Mouse (Mus musculus) embryonic facial prominence, embryonic 14.5 days (tissue): ENCODE measurements around the gene Clint1. TPM values are rescaled to one million over a fixed set of nuclear protein-coding genes. Genes with fewer than 3 reads are reported as not detected.

Experiments
- ATAC-seq: fragments of 200-750 bp; cut with Nextera tagmentation; 2 replicates; pipeline ENCODE4 v1.8.0; 2017; ENCODE audit warnings: low read depth, moderate number of reproducible peaks, moderate TSS enrichment
- DNase-seq: peaks from one replicate; pipeline ENCODE4 v3.0.0-alpha.2; 2015; ENCODE audit warnings: low spot score
- H3K27ac ChIP-seq: fragments of 300-500 bp; sonication (generic); replicated peaks from 2 replicates; pipeline ENCODE4 v1.5.1; 2014; ENCODE audit warnings: low read depth, mild to moderate bottlenecking, low read length, moderate library complexity
- H3K27me3 ChIP-seq: fragments of 300-500 bp; sonication (generic); replicated peaks from 2 replicates; pipeline ENCODE4 v1.6.1; 2014; ENCODE audit warnings: low read length; ENCODE audit not compliant: control insufficient read depth, insufficient read depth
- H3K36me3 ChIP-seq: fragments of 300-500 bp; sonication (generic); 2 replicates; pipeline ENCODE4 v1.6.1; 2014; ENCODE audit warnings: low read length, mixed read lengths; ENCODE audit not compliant: control insufficient read depth, insufficient read depth
- H3K4me1 ChIP-seq: fragments of 300-500 bp; sonication (generic); 2 replicates; pipeline ENCODE4 v1.6.1; 2014; ENCODE audit warnings: antibody characterized with exemption, low read length; ENCODE audit not compliant: control insufficient read depth, insufficient read depth
- H3K4me2 ChIP-seq: fragments of 300-500 bp; sonication (generic); 2 replicates; pipeline ENCODE4 v1.6.1; 2014; ENCODE audit warnings: low read depth, mild to moderate bottlenecking, low read length, moderate library complexity, mixed read lengths
- H3K4me3 ChIP-seq: fragments of 300-500 bp; sonication (generic); 2 replicates; pipeline ENCODE4 v1.5.1; 2014; ENCODE audit warnings: low read depth, mild to moderate bottlenecking, low read length
- H3K9ac ChIP-seq: fragments of 300-500 bp; sonication (generic); 2 replicates; pipeline ENCODE4 v1.6.1; 2014; ENCODE audit warnings: low read depth, mild to moderate bottlenecking, low read length, moderate library complexity, mixed read lengths
- H3K9me3 ChIP-seq: fragments of 300-500 bp; sonication (generic); 2 replicates; pipeline ENCODE4 v1.6.1; 2016; ENCODE audit warnings: low read length; ENCODE audit not compliant: control insufficient read depth
- whole genome bisulfite sequencing: fragments of 180-500 bp; shearing (Covaris S2); extraction: QIAGEN DNeasy Blood & Tissue Kit; methylation state at CpG from one replicate; pipeline ENCODE4 v1.1.7; 2014; 5-methylcytosine and 5-hydroxymethylcytosine counted together
- polyA plus RNA-seq: library from polyadenylated mRNA; unstranded; fragments of >200 nt; fragmentation: Nextera tagmentation; extraction: Ambion mirVana; gene quantifications from 2 replicates; pipeline ENCODE4 v1.2.1, GENCODE M21; 2014

The Clint1 gene
- polyA plus RNA-seq, 1 experiment from 2014 or later = 79.1 TPM

DNA sequence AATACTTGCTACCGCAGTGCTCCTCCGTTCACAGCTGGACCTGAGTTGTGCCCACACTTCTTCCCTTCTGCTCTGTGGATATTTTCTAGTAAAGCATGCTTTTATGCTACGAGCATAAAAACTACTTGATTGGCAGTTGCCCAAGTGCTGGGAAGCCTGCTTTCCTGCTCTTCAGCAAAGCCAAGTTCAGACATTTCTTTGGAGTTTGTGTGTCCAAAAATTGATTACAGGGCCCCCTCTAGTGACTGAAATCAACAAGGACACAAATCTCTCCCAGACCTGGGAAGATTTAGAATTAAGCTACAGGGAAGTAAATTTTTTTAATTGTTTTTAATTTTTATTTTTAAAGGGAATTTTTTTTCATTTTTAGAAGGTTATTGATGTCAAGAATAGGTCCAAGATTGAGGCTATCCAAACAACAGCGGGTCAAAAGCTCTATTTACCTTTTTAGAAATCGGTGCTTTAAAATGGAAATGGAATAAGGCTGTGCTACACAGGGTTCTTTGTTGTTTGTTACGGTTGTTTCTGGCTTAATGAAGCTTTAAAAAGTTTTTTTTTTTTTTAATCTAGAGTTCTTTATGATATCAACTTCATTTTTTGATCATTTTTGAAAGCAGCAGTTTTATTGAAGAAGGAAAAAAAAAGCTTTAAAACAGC lies 29.3 kb downstream of the Clint1 start:
- H3K27me3 ChIP-seq = no peaks in the 10 kb centered on the region
- ATAC-seq (no peak), DNase-seq (peak; percentile 93)

DNA sequence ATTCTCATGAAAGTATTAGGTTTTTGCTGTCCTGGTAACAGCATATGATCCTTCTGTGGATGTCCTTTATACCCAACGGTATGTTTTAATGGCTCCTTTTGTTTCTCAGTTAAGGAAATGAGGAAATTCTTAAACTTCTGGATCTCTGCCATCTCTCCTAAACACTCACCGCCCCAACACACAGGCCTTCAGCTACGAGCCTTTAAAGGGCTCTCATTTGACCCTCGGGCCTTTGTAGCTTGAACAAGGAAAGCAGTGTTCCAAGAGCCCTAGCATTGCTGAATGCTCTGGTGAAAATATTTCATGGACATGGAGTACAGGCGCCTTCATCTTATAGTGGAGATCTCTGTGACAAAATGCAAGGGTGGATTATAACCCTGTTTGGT lies 29.8 kb downstream of the Clint1 start:
- ATAC-seq (0 out of 2 replicates have a peak, but pooled peaks have one; percentile 41), DNase-seq (peak; percentile 86)
- no peak overlapping the region for H3K4me3 ChIP-seq
- peaks cover 18% of the 10 kb centered on the region for H3K4me1 ChIP-seq
- no peaks in the 10 kb centered on the region for H3K27me3 ChIP-seq
- H3K4me2 ChIP-seq = no peak overlapping the region
- 26% methylated on average over 5 of the region's 5 CpGs for WGBS
- H3K9me3 ChIP-seq = no peaks in the 10 kb centered on the region
- peak overlapping the region; percentile 61 for H3K27ac ChIP-seq
- peaks cover 19% of the 10 kb centered on the region for H3K36me3 ChIP-seq
- no peak overlapping the region for H3K9ac ChIP-seq

More for the DNA sequence above, 29.3 kb downstream of the Clint1 start:
- Histone ChIP-seq H3K27ac (peak overlapping the region; percentile 61), H3K4me1 (peaks cover 18% of the 10 kb centered on the region), H3K9me3 (no peaks in the 10 kb centered on the region), H3K9ac (no peak overlapping the region), H3K36me3 (peaks cover 18% of the 10 kb centered on the region), H3K4me3 (no peak overlapping the region), H3K4me2 (no peak overlapping the region; the same call in 1 of the 2 replicates)
- WGBS = 33% methylated on average over 6 of the region's 6 CpGs

DNA sequence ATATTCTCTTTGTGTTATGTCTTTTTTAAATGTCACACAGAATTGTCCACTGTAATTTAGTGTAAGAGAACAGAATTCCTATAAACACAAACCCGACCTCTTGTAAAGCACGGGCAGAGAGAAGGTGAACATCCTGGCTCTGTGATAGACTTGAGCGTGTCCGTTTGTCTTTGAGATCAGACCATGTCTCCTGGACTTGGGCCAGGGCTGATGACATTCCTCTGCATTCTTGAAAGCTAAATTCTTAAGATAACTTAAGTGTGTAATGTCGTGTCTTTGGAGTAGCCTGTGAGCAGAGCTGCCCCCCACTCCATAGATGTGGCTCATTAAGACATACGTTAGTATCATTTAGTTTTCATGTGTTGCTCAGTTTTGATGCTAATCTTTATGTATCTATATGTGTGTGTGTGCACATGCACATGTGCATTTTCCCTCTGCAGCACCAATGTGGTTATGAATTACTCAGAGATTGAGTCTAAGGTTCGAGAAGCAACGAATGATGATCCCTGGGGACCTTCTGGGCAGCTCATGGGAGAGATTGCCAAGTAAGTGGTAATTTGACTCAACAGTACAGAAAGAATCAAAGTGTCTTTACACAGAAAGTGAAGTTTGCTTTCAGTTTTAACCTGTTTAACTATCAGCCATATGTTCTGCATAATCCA lies 31.6 kb downstream of the Clint1 start:
- Histone ChIP-seq H3K9me3 (no peaks in the 10 kb centered on the region), H3K4me1 (peaks cover 14% of the 10 kb centered on the region), H3K27me3 (no peaks in the 10 kb centered on the region), H3K27ac (no peak overlapping the region; the same call in 1 of the 2 replicates), H3K4me2 (no peak overlapping the region), H3K9ac (no peak overlapping the region), H3K36me3 (peaks cover 36% of the 10 kb centered on the region), H3K4me3 (no peak overlapping the region)
- peak; percentile 34 for DNase-seq
- ATAC-seq = no peak
- 40% methylated on average over 8 of the region's 8 CpGs for WGBS

DNA sequence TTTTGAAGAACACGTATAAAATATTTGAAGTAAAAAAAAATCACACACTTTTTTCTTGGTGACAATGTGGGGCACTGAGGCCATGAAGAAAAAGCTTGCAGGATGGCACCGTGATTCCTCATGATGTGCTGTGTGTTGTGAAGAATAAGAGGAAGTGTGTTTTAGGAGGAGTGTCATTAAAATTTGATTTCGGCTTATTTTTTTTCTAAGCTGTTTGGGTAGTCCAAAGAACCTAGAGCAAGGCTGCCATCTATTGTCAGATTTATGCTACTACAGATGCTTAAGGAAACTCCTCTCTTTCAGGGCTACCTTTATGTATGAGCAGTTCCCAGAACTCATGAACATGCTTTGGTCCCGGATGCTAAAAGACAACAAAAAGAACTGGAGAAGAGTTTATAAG lies 32.2 kb downstream of the Clint1 start:
- H3K4me1 ChIP-seq = peaks cover 14% of the 10 kb centered on the region
- H3K36me3 ChIP-seq = peaks cover 42% of the 10 kb centered on the region
- ATAC-seq = no peak
- DNase-seq = peak; percentile 67
- H3K27me3 ChIP-seq = no peaks in the 10 kb centered on the region
- H3K9me3 ChIP-seq = no peaks in the 10 kb centered on the region
- WGBS = 45% methylated on average over 4 of the region's 4 CpGs
- H3K9ac ChIP-seq = no peak overlapping the region
- no peak overlapping the region for H3K27ac ChIP-seq
- H3K4me2 ChIP-seq = no peak overlapping the region
- no peak overlapping the region for H3K4me3 ChIP-seq

DNA sequence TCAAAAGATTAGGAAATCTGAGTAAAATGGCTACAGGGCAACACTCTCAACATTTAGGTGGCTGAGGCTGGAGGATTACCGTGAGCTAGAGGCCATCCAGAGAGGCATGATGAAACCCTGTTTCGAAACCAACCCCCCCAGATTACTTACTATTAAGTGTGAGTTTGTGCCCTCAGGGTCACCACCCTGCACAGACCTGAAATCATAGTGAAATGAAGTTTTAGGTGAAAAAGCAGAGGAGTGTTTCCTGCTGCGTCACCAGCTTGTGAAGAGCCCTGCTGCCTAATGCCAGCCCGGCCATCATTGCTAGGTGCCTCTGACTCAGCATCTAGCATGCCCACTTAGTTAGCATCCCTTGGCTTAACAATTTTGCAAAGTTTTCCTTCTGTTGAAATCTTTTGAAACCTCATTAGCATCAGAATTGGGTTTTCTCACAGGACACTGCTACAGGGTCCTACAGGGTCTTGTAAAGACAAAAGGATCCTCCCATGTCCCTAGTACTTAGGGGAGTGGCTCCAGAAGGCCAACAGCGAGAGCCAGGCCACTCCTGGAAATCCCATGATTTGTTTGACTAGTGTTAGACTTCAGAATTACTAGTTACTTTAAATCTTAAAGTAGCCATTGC lies 33.9 kb downstream of the Clint1 start:
- peaks cover 59% of the 10 kb centered on the region for H3K36me3 ChIP-seq
- H3K4me1 ChIP-seq = peaks cover 10% of the 10 kb centered on the region
- WGBS = 81% methylated on average over 5 of the region's 5 CpGs
- H3K27ac ChIP-seq = no peak overlapping the region
- no peak for ATAC-seq
- no peaks in the 10 kb centered on the region for H3K27me3 ChIP-seq
- no peak for DNase-seq
- no peak overlapping the region for H3K4me3 ChIP-seq
- no peak overlapping the region for H3K9ac ChIP-seq
- H3K4me2 ChIP-seq = no peak overlapping the region
- no peaks in the 10 kb centered on the region for H3K9me3 ChIP-seq

DNA sequence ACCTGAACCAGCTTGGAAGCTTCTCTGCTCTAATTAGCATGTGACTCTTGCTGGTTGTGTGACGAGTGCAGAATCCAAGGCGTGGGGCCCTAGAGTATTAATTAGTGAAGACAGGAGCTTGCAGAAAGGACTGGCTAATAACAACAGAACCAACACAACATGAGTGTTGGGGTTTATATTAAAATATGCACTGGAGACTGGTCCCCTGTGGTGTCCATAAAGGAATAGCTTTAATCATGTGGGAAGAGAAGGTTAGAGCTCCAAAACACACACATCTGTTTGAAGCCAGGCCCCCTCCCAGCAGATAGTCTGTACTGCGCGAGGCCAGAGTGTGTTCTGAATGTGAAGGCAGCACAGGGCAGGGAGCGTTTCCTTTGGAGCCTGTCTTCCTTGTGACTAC lies 34.7 kb downstream of the Clint1 start:
- H3K9me3 ChIP-seq = no peaks in the 10 kb centered on the region
- peak; percentile 73 for ATAC-seq
- H3K27me3 ChIP-seq = no peaks in the 10 kb centered on the region
- H3K4me2 ChIP-seq = no peak overlapping the region
- no peak overlapping the region for H3K27ac ChIP-seq
- no peak overlapping the region for H3K9ac ChIP-seq
- 84% methylated on average over 5 of the region's 5 CpGs for WGBS
- H3K4me3 ChIP-seq = no peak overlapping the region
- DNase-seq = peak; percentile 42
- H3K4me1 ChIP-seq = peaks cover 7% of the 10 kb centered on the region
- peaks cover 66% of the 10 kb centered on the region for H3K36me3 ChIP-seq

DNA sequence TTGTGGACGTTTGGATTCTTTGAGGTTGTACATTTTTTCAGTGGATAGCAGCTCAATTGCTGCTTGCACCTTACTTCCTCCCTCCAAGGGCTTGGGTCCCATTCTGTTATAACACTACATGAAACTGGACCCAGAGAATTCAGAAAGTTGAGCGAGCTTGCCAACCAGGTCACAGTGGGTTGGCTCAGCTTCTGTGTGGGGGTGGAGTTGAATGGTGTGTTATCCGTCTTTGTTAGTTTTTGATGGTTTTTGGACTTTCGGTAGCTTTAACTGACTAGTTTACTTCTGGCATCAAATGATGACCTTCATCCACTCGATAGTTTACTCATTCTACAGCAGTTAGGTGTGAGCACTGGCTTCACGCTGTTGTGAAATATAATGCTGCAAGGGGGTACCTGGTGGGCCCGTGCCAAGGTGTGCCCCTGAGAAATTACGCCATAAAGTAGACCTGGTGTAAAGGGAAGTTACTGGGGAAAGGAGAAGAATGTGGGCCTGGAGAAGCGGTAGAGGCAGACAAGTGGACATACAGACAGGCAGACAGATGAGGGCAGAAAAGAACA lies 36.7 kb downstream of the Clint1 start:
- Histone ChIP-seq H3K4me3 (no peak overlapping the region), H3K36me3 (peaks cover 85% of the 10 kb centered on the region), H3K9me3 (no peaks in the 10 kb centered on the region), H3K4me2 (no peak overlapping the region), H3K4me1 (peaks cover 1% of the 10 kb centered on the region), H3K27me3 (no peaks in the 10 kb centered on the region), H3K27ac (no peak overlapping the region), H3K9ac (no peak overlapping the region)
- ATAC-seq = no peak
- WGBS = 86% methylated on average over 9 of the region's 9 CpGs
- no peak for DNase-seq

DNA sequence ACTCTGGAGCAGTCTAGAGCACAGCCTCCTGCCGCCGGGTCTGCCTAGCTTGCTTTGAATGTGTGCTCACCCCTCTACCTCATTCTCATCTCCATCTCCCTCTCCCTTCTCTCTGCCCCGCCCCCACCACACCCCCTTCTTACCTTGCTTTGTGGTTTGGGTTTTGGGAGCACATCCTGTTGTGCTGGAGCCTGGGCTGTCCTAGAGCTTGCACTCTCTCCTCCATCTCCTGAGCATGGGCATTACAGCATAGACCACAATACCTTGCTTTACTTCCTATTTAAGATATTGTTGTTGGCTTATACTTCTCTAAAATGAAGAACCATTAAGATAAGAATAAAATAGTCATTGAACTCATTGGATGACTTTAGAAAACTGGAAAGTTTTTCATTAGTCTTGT lies 38.1 kb downstream of the Clint1 start:
- WGBS = 75% methylated on average over 3 of the region's 3 CpGs
- H3K36me3 ChIP-seq = peaks cover 94% of the 10 kb centered on the region

More for the DNA sequence above, 38.1 kb downstream of the Clint1 start:
- no peak for ATAC-seq
- Histone ChIP-seq H3K4me3 (no peak overlapping the region), H3K4me2 (no peak overlapping the region), H3K27me3 (no peaks in the 10 kb centered on the region), H3K27ac (no peak overlapping the region), H3K9me3 (no peaks in the 10 kb centered on the region), H3K4me1 (no peaks in the 10 kb centered on the region), H3K9ac (no peak overlapping the region)
- DNase-seq = no peak
